Mouse (Mus musculus): ENCODE results near the gene Large1. TPM values are rescaled to one million over a fixed set of nuclear protein-coding genes. Genes with fewer than 3 reads are reported as not detected.
A peak's percentile ranks its signal among the peaks of the same experiment; 100 is the strongest.
"Not testable (repeated sequence)": the region's sequence is repeated elsewhere in the genome, so short reads cannot be mapped to it uniquely, and the experiment has no call there.

The Large1 gene
- total RNA-seq, 2 experiments from 2014 or later: 124 to 138 TPM

DNA sequence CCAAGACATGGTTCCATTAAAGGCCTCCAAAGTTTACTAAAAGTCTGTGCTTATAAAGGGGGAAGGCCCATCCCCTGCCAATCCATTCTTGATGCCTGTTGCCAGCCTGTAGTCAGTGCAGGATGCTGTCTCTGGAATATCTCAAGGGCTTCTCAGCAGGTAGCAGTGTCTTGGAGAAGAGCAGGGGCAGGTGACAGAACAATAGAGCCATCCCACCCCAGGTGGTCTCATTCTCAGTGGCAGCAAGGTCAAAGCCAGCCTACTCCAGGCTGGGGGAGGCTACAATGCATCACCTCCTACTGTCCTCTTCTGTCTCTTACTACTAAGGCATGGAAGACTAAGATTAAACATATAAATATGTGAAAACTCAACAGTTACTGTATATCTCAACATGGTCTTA, 323.6 kb downstream of the Large1 start:
- DNase-seq (ENCODE audit: low spot score in 2 of 2): no peak

DNA sequence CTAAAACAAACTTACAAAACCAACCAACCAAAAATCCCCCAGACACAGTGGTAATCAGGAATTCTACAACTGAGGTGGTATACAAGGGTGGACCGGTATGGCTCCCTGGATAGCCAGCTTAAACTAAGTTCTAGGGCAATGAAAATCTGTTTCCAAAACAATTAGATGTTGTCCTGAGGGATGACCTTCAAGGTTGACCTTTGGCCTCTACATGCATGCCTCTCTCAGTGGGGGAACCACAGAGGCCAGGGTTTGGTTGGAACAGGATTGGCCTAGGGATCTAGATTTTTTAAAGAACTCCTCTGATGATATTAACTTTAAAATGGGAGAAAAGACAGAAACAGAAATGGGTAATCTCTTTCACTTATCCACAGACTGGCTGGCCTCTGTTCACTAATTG, 335.1 kb downstream of the Large1 start:
- DNase-seq (ENCODE audit: low spot score in 2 of 2): no peak

DNA sequence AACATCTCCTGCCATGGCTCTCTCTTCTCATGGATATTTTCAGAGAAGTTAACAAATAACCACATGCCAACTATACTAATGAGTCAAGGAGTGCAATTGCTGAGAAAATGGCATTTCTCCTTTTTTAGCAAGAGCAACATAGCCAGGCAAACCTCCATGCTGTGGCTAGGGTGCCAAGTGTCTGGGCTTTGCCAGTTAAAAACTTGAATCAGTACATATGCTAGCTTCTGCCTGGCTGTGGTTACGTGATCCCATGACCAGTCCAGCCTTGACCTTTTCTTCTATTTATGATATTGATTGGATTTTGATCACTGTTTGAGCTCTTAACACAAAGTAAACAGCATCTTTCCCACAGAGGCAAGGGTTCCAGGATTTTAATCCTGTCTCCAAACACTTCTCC, 335.7 kb downstream of the Large1 start:
- DNase-seq (ENCODE audit: low spot score in 2 of 2): no peak

DNA sequence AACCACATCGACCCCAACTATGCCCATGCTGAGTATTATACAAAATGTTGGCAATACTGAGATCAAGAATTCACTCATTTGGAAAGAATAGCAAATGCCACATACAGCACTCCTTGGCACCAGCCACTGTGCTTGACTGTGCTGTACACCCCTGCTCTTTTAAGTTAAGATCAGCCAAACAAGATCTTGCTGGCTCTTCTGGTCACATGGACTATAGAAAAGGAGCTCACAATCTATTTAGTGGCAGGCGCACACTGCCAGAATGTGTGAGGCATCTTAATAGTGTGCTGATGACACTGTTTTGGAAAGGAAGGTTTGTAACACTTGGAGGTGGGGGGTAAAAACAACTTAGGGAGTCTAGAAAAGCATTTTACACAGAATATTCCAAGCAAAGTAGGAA, 337.0 kb downstream of the Large1 start:
- no peak for DNase-seq (ENCODE audit: low spot score in 2 of 2)

DNA sequence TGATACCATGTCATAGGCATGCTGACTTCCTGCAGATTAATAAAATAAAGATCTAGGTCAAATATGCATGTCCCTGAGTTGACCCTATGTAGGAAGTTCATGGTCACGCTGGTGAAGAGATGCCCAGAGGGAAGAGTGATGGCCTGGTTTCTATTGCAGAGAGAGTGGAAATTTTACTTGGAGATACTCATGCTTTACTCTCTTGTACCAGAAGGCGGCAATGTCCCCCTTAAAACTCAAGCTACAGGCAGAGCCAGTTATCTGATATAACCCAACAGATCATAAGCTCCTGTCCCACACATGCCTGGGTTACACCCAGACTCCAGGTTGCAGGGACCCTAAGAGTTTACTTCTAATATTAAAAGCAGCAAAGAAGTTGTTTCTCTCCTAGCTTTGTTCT, 345.9 kb downstream of the Large1 start:
- DNase-seq (ENCODE audit: low spot score in 2 of 2): peak; percentile 46 to 52

DNA sequence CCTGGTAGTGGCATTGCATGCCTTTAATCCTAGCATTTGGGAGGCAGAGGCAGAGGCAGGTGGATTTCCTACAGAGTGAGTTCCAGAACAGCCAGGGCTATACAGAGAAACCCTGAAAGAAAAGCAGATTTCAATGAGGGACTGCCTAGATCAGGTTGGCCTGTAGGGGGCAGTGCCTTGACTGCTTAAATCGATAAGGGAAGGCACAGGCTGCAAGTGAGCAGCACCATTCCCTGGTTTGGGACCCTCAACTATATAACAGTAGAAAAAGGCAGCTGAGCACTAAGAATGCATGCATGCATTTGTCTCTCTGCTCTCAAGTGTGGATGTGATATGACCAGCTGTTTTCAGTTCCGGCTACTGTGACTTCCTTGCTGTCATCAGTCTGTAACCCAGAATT, 349.5 kb downstream of the Large1 start:
- peak; percentile 40 to 50 for DNase-seq (ENCODE audit: low spot score in 2 of 2)

DNA sequence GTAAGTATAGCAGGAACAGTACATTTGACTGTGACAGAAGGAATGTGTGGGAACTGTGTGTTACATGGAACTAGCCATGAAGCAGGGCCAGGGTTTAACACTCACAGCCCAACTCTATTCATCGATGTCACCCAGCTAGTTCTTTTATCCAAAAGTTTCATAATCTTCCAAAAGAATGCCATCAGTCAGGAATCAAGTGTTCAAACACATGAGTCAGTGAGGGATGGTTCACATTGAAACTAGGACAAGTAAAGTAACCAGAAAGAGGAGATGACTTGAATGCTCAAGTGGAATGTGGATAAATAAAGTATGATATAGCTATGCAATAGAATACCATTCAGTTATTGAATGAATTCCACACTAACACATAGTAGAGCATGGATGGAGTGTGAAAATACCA, 359.5 kb downstream of the Large1 start:
- no peak for DNase-seq (ENCODE audit: low spot score in 2 of 2)

DNA sequence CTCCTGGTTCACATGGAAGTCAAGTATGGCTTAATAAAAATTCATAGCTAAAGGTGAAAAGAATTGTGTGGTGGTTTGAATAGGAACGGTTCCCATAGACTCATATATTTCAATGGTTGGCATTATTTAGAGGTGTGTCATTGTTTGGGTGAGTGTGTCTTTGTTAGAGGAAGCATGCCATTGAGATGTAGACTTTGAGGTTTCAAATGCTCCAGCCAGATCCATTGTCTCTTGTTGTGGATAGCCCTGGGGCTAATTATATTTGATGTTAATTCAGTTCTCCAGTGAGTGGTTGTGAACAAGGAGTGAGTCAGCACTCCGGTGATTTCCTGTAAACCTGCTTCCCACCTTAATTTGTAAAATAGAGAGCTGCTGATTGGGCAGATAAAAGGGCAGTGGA, 362.9 kb downstream of the Large1 start:
- DNase-seq (ENCODE audit: low spot score in 2 of 2): no peak

DNA sequence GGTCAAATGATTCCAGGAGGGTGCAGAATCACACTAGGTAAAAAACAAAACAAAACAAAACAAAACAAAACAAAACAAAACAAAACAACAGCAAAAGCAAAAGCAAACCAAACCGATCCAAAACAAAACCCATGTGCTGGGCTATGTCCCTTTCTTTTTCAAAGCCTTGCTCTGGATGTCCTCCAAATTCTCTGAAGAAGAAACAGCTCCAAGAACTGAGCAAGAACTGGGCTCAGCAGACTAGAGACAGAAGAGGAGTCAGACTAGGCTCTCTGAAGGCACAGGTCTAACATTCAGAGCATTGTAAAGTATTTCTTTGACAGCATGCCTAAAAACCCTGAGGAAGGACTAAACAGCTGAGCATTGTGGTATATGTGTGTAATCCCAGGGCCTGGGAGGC, 370.5 kb downstream of the Large1 start:
- DNase-seq (ENCODE audit: low spot score in 2 of 2): no peak

DNA sequence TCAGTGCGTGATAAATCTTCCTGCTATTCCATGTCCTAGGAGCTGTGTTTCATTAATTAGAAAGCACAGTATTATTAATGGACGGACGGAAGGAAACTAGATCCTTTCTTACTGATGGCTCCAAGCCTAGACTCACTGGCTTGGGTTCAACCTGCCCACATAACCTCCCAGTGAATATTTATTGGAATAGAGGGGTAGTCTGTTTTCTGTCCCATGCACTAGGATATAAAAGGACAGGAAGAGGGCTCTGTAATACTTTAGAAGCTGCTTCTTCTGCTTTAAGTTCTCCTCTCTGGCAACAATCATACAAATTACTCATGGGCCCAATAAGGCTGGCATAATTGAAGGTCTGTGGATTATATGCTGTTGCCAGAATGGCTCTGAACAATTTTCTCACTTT, 398.3 kb downstream of the Large1 start:
- no peak for DNase-seq (ENCODE audit: low spot score in 2 of 2)

DNA sequence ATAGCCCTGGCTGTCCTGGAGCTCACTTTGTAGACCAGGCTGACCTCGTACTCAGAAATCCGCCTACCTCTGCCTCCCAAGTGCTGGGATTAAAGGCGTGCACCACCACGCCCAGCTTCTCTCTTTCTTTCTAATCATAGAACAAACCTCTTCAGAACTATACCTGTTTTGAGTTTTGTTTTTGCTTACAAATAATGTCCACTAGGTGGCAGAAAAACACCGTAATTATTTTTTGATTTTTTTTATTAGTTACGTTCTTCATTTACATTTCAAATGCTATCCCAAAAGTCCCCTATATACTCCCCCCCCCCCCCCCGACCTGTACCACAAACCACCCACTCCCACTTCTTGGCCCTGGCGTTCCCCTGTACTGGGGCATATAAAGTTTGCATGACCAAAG, 411.9 kb downstream of the Large1 start:
- DNase-seq (ENCODE audit: low spot score in 2 of 2): not testable (repeated sequence)

DNA sequence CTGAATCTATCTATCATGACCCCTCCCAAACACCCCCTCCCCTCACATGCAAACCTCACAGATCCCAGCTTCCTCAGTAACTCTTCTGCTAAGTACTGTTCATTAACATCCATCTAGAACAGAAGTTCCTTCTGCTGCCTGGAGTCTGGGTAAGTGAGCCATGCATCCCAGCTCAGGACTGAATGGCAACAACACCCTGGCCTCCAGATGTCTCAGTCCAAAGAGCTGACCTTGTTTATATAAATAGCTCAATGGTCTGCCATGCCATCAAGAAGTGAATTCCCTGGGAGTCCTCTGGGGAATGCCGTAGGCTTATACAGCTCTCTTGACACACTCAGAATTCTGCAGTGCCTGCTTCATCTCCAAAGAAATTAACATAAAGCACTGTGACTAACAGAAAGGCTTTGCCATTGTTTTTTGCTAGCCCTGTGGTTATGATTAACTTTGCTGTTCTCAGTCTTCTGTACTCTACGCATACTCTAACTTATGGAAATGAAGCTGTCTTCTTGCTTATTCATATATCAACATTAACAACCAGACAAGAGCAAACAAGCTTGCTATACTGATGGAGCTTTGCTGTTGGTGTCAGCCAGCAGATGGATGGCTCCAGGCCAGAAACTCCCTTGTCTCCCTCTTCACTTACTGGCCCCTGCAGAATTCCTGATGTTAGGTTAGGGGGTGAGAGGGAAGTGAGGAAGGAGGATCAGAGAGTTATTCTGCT, 434.0 kb downstream of the Large1 start:
- DNase-seq (ENCODE audit: low spot score in 2 of 2): no peak

DNA sequence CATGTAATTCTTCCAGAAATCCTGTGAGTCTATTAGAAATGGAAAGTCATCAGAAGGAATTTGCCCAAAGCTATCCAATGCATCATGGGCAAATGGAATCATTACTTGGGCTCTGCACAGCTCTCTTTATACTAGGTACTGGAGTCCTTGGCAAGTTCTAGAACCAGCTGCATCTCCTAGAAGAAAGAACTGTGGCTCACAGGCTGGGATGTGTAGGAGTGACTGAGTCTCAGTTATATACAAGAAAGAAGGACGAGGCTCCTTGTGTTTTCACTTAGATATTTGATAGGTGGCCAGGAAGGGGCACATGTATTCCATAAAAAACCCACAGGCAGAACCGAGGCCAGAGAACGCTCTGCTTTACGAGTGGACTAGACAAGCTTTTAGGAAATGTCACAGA, 447.8 kb downstream of the Large1 start:
- DNase-seq (ENCODE audit: low spot score in 2 of 2): no peak

DNA sequence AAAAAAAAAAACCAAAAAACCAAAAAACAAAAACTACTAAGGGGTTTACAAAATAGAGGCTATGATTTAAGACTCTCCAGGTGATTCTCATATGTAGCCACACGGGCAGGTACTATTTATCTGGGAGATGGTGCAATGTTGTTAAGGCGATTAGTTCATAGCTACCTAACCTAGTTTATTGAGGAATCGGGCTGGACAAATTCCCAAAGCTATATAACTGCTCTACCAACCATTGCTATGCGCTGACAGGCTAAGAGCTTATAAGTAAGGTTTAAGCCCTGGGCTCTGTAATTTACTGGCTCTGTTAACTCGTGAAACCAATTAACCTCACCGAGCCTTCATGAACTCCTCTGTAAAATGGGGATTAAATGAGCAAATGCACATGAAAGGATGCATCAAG, 451.7 kb downstream of the Large1 start:
- DNase-seq (ENCODE audit: low spot score in 2 of 2): no peak

DNA sequence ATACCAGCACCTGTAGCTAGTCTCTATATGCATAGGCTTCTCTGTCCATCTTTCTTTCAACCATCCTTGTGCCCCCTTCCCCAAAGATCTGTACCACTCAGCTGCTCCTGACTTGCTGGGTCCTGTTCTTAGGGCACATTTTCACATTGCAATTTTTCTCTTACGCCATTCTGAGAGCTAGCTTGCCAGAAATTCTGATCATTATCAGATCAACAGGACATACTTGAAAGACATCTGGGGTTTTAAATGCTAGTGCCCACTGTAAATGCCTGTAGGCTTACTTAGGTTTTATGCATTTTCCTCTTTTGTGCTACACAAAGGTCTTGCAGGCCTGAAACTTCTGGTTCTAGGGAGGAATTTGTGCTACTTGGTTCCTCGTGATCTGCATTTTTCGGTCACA, 454.0 kb downstream of the Large1 start:
- DNase-seq (ENCODE audit: low spot score in 2 of 2): no peak

DNA sequence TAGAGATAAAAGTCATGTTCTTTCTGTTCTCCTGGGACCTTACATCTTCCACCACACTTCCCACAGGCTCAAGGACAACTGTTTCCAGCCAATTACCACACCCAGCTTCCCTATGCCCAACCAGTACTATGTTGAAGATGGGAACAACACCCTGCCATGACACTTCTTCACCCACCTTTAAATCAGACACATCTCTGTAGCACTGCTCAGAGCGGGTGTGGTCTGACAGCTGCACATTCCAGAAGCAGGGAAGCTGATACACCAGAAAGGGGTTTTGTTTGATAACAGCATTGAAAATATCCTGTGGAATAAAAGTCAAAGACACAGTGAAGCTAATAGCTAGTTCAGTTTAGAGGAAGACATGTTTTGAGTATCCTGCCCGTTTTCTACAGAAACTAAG, 470.3 kb downstream of the Large1 start:
- no peak for DNase-seq (ENCODE audit: low spot score in 2 of 2)

DNA sequence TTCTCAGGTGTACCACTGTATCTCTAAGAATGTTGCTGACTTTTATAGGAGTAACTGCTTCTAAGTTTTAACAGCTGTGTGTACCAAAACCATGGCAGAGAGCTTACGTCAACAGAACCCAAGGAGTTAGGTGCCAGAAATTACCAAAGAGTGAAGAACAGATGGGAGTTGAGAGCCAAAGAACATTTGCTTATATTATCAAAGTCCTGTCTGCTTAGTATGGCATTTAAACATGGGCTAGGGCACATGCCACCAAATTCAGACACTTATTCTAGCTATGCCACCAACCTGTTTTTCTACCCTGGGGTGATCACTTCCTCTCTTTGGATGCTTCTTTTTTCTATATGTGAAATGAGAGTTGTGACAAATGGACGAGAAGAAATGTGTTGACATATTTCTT, 479.9 kb downstream of the Large1 start:
- DNase-seq (ENCODE audit: low spot score in 2 of 2): no peak

DNA sequence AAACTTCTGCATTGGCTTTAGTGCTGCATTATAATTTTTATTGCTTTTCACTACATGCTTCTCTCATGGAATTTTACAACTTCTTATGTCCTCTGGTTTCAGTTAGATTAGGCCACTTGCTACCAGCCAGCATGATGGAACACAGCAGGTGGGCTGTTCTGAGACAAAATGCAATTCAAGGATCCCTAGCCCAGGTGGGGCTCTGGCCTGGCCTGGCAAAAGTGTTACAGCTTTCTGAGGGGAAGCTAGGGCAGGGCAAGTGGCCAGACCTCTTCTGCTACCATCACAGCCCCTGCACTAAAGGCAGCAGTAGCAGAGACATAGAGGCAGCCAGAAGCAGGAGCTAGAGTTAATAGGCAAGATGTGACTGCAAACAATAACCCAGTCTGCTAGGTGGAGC, 506.5 kb downstream of the Large1 start:
- DNase-seq (ENCODE audit: low spot score in 2 of 2): no peak

DNA sequence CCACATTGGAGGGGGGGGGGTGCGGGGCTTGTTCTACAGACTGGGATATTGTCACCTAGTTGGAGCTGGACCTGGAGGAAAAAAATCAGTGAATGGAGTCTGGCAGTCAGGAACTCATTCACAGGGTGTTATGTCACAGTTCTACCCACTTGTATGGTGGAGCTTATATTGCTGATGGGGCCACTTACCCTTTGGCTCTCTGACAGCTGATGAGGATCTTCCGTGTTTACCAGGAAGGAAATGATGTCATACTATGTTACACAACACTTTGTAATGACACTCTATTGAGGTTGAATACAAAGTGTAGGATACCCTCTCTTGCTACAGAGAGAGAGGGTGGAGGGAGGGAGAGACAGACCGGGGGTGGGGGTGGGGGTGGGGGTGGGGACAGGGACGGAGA, 517.5 kb downstream of the Large1 start:
- DNase-seq (ENCODE audit: low spot score in 2 of 2): no peak

DNA sequence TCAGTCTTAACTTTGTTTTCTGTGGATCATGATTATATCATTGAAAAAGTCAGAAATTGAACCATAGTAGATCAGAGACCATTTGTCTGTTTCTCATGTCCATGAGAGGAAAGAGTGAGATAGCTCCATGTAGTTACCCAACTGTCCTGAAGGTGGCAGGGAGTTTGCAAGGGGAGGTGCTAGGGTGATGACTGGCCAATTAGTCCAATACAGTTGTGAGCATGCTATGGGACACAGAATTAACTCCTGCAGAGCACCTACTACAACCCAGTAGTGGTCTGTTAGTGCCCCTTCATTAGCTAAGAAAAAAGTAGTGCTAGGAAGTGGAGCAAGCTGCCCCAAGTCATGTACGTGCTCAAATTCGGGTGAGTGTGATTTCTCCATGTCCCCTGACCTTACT, 520.2 kb downstream of the Large1 start:
- no peak for DNase-seq (ENCODE audit: low spot score in 2 of 2)

DNA sequence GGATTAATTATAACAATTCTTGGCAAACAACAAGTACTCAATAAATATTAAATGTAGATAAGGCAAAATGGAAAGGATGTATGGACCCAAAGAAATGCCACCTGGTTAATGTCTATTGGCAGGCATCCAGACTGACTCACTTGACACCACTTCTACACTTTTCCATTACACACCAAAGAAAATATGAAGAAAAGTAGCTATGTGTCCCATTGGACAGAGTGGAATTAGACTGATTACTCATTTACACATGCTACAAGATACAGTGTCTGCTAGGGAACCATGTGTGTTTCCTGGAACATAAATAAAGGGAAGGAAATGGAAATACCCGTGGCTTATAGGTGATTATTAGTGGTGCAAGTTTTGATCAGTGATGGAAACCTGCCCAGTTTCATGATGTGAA, 521.0 kb downstream of the Large1 start:
- DNase-seq (ENCODE audit: low spot score in 2 of 2): no peak

DNA sequence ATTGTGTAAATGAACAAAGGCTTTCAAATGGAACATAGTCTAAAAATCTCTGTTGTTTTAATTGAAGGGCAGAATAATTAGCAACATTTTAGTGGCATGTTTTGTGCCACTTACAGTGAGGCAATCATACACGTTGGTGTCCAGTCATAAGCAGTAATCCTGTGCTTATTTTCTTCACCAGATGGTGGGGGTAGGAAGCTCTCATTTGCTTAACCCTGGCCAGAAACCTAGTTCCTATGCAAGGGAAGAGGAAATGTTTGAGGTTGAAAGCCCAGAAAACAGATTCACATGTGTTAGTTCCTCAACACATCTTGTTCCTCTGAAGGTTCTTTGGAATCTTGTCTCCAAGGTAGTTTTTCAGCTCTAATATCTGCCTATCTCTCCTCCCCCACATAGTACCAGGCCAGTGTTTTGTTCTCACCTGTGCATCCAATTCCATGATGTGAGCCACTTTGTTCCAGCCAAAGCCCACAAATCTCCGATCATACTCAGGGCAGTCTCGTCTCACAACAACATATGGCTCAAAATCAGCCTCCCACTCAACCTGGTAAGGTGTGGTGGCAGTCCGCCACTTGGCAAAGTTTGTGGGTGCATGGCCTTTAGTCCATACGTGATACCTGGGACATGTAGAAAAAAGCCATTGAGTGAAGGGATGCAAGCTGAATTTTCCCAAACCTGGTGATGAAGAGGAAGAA, 535.5 kb downstream of the Large1 start:
- no peak for DNase-seq (ENCODE audit: low spot score in 2 of 2)

DNA sequence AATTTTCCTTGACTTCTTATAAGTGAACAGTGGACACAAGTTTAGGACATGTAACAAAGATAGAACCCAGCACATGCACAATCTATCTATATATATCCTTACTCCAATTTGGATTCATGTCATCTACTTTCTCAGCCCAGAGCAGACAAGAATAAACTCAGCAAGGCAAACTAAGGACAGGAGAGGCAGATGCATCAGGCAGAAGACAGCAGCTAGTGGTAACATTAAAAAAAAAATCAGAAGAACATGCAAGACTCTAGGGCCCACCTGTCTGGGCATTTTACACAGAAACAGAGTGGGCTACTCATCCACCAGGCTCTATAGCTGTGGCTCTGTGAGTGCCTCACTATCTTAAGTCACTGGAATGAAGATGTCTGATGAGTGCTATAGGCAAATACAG, 536.7 kb downstream of the Large1 start:
- DNase-seq (ENCODE audit: low spot score in 2 of 2): no peak
